Mouse (Mus musculus) lung, embryonic 16.5 days (tissue): ENCODE data around the gene Ptger3. TPM values are rescaled to one million over a fixed set of nuclear protein-coding genes. Genes with fewer than 3 reads are reported as not detected.

ENCODE experiments used
- ATAC-seq: fragments of 200-750 bp; cut with Nextera tagmentation; 2 replicates; pipeline ENCODE4 v1.8.0; 2017; ENCODE audit warnings: low read depth, mild to moderate bottlenecking, moderate library complexity
- H3K27ac ChIP-seq: fragments of 300-500 bp; sonication (generic); 2 replicates; pipeline ENCODE4 v1.5.1; 2014; ENCODE audit warnings: mild to moderate bottlenecking, control low read depth, low read length
- H3K27me3 ChIP-seq: fragments of 300-500 bp; sonication (generic); 2 replicates; pipeline ENCODE4 v1.6.1; 2014; ENCODE audit warnings: low read depth, low read length, mixed read lengths; ENCODE audit not compliant: control insufficient read depth, insufficient read depth
- H3K36me3 ChIP-seq: fragments of 300-500 bp; sonication (generic); 2 replicates; pipeline ENCODE4 v1.6.1; 2014; ENCODE audit warnings: low read length; ENCODE audit not compliant: control insufficient read depth, insufficient read depth
- H3K4me1 ChIP-seq: fragments of 300-500 bp; sonication (generic); replicated peaks from 2 replicates; pipeline ENCODE4 v1.6.1; 2014; ENCODE audit warnings: low read length, mixed read lengths; ENCODE audit not compliant: control insufficient read depth, insufficient read depth
- H3K4me2 ChIP-seq: fragments of 300-500 bp; sonication (generic); 2 replicates; pipeline ENCODE4 v1.6.1; 2014; ENCODE audit warnings: low read depth, low read length, control low read depth
- H3K4me3 ChIP-seq: fragments of 300-500 bp; sonication (generic); 2 replicates; pipeline ENCODE4 v1.5.1; 2014; ENCODE audit warnings: mild to moderate bottlenecking, low read length, control low read depth
- H3K9ac ChIP-seq: fragments of 300-500 bp; sonication (generic); 2 replicates; pipeline ENCODE4 v1.6.1; 2014; ENCODE audit warnings: low read length, control low read depth
- H3K9me3 ChIP-seq: fragments of 300-500 bp; sonication (generic); 2 replicates; pipeline ENCODE4 v1.6.1; 2016; ENCODE audit warnings: low read length; ENCODE audit not compliant: control insufficient read depth
- whole genome bisulfite sequencing: fragments of 180-500 bp; shearing (Covaris S2); extraction: QIAGEN DNeasy Blood & Tissue Kit; methylation state at CpG from one replicate; pipeline ENCODE4 v1.1.7; 2014; 5-methylcytosine and 5-hydroxymethylcytosine counted together
- polyA plus RNA-seq: library from polyadenylated mRNA; unstranded; fragments of >200 nt; fragmentation: Nextera tagmentation; extraction: Ambion mirVana; gene quantifications from 2 replicates; pipeline ENCODE4 v1.2.1, GENCODE M21; 2015

Gene Ptger3
- polyA plus RNA-seq, 1 experiment from 2014 or later, result 13.9 TPM

DNA sequence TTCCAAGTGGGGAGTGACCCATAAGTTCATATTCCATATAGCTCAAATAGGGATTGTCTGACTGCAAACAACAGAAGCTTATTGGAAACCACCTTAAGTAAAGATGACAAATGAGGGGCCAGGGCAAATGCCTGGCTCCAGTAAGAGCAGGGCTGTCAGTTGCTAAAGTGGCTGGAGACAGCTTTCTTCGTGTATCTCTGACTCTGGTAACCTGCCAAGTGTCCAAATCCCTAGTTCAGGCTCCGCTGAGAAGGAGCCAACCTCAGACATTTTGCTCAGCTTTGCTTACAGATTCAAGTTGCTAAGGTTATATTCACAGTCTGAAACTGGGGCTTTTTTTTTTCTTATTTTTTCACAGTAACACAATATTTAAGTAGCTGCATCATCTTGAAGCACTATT lies 12.7 kb downstream of the Ptger3 start:
- Histone ChIP-seq H3K4me2 (no peak overlapping the region), H3K27me3 (no peaks in the 10 kb centered on the region), H3K36me3 (no peaks in the 10 kb centered on the region), H3K4me3 (no peak overlapping the region), H3K9ac (no peak overlapping the region), H3K4me1 (peaks cover 7% of the 10 kb centered on the region), H3K27ac (no peak overlapping the region), H3K9me3 (no peaks in the 10 kb centered on the region)
- ATAC-seq, result peak; percentile 77
- WGBS, result 28% methylated on average over 2 of the region's 2 CpGs

DNA sequence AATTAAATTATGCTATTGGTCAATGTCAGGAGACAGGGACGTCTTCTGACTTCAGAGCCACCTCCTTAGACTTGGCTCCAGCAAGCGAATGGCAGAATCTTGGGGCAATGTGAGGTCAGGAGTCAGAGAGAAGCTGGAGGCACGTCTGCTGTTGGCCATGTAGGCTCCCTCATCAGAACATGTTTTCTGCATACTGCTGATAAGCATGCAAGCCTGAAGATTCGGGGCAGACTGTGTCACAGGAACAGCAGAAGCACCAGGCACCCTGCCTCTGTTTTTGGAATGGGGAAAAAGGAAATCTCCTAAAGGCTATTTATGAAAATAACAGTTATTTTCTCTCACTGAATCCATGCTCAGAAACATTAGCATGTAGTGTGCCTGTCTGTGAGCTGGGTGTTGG lies 13.6 kb downstream of the Ptger3 start:
- H3K27me3 ChIP-seq, result no peaks in the 10 kb centered on the region
- no peak overlapping the region for H3K9ac ChIP-seq
- no peak overlapping the region for H3K4me2 ChIP-seq
- H3K4me3 ChIP-seq, result no peak overlapping the region
- no peak overlapping the region for H3K27ac ChIP-seq
- H3K9me3 ChIP-seq, result no peaks in the 10 kb centered on the region
- H3K4me1 ChIP-seq, result peaks cover 7% of the 10 kb centered on the region
- no peaks in the 10 kb centered on the region for H3K36me3 ChIP-seq
- WGBS, result 43% methylated on average over 4 of the region's 4 CpGs
- ATAC-seq, result peak; percentile 23

DNA sequence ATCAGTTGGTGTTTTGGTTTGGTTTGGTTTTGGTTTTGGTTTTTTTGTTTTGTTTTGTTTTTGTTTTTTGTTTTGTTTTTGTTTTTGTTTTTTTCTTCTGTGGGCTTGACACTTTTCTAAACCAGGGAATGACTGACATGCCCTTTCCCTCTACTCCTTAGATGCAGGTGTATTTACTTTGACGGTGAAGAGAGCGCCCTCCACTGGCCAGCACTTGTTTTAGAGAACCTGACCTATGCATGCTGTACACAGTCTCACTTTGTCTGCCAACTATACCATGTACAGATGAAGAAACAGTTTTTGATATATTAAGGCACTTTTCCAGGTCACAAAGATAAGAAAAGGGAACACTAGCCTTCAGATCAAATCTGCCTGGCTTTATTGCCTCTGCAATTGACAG lies 15.1 kb downstream of the Ptger3 start:
- Histone ChIP-seq H3K4me2 (no peak overlapping the region), H3K4me3 (no peak overlapping the region), H3K27me3 (no peaks in the 10 kb centered on the region), H3K4me1 (peaks cover 7% of the 10 kb centered on the region), H3K27ac (no peak overlapping the region), H3K36me3 (no peaks in the 10 kb centered on the region), H3K9me3 (no peaks in the 10 kb centered on the region), H3K9ac (no peak overlapping the region)
- 29% methylated on average over 2 of the region's 2 CpGs for WGBS
- no peak for ATAC-seq

DNA sequence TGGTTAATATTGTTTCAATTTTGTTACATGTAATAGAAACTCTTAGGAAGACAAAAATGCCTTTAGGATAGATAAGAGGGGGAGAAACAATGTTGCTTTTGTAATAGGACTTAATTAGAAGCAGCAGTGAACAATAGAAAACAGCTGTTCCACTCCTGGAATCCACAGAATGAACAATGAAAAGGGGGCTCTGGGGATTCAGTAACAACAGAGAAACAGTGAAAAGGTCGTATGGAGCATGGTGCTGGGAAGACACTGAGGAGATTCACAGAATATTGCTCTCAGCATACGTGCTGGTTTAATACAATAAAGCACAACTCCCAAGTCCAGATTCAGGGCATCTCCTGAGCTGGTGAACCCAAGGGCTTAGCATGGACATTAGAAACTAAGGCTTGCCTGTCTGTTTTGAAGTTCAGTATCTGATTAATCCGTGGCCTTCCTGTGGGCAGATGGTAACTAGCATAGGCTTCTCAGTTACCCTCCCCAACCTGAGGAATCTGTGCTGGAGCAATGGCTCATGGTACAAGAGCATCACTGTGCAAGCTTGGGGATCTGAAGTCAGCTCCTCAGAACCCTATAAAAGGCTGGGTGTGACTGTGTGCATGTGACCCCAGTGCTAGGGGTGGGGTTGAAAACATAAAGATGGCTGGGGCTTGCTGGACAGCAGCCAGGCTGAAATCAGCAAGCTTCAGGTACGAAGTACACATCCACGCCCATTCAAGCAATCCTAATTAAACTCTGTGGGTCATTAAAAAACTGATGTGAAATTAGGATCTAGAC lies 16.1 kb downstream of the Ptger3 start:
- Histone ChIP-seq H3K4me3 (no peak overlapping the region), H3K36me3 (no peaks in the 10 kb centered on the region), H3K27ac (0 out of 2 replicates have a peak overlapping the region, but pooled peaks have one; percentile 9), H3K4me2 (no peak overlapping the region), H3K9me3 (no peaks in the 10 kb centered on the region), H3K27me3 (no peaks in the 10 kb centered on the region), H3K9ac (no peak overlapping the region), H3K4me1 (peaks cover 7% of the 10 kb centered on the region)
- 54% methylated on average over 5 of the region's 5 CpGs for WGBS
- ATAC-seq, result 0 out of 2 replicates have a peak, but pooled peaks have one; percentile 15

DNA sequence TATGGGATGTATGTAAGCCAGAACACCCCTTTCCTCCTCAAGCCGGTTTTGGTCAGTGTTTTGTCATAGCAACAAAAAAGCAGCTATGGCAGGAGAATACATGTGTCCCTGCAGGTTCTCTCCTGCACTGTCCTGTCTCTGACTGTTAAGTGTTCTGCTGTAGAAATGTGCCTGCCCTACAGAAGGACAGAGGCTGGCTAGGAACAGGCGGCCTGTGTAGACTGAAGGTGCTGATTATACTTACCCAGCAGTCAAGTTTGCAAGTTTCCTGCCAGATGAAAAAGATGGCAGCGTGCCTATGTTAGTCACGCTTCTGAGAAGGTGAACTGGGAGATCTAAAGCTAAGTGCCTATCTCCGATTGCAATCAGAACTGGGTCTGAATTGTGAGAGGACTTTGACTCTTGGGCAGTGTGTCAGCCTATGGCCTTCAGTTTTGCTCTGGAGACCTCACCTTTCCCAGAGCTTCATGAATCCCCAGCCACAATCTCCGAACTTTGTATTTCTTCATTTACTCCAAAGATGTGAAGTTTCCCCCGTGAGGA lies 31.2 kb downstream of the Ptger3 start:
- Histone ChIP-seq H3K27me3 (no peaks in the 10 kb centered on the region), H3K36me3 (no peaks in the 10 kb centered on the region), H3K9ac (no peak overlapping the region), H3K4me1 (no peaks in the 10 kb centered on the region), H3K9me3 (no peaks in the 10 kb centered on the region), H3K27ac (no peak overlapping the region), H3K4me2 (no peak overlapping the region), H3K4me3 (no peak overlapping the region)
- 61% methylated on average over 7 of the region's 7 CpGs for WGBS
- no peak for ATAC-seq

DNA sequence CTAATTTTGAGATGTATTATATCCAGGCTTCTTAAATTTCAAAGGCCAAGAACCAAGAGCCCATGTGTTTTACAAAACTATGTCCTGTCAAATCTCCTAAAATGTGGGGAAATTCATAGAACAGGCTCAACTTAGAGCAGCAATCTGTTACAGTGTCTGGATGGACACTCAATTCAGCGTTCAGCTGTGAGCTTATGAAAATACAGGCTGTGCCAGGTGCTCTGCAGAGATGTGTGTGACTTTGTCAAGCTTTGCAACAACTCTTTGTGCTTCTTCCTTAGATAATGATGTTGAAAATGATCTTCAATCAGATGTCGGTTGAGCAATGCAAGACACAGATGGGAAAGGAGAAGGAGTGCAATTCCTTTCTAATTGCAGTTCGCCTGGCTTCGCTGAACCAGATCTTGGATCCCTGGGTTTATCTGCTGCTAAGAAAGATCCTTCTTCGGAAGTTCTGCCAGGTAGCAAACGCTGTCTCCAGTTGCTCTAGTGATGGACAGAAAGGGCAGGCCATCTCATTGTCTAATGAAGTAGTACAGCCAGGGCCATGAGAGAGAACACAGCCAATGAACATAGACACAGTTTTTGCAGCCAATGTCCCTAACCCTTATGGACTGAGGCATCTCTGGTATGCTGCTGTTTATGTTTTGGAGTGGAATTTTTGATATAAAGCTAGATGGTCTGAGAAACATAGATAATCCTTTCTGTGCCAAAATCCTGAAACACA lies 38.2 kb downstream of the Ptger3 start:
- H3K9me3 ChIP-seq, result no peaks in the 10 kb centered on the region
- WGBS, result 62% methylated on average over 6 of the region's 6 CpGs
- H3K36me3 ChIP-seq, result no peaks in the 10 kb centered on the region
- no peak overlapping the region for H3K4me3 ChIP-seq
- H3K27me3 ChIP-seq, result no peaks in the 10 kb centered on the region
- peak overlapping the region; percentile 63 for H3K27ac ChIP-seq
- H3K4me1 ChIP-seq, result peaks cover 10% of the 10 kb centered on the region
- ATAC-seq, result peak; percentile 96
- H3K4me2 ChIP-seq, result no peak overlapping the region
- no peak overlapping the region for H3K9ac ChIP-seq

DNA sequence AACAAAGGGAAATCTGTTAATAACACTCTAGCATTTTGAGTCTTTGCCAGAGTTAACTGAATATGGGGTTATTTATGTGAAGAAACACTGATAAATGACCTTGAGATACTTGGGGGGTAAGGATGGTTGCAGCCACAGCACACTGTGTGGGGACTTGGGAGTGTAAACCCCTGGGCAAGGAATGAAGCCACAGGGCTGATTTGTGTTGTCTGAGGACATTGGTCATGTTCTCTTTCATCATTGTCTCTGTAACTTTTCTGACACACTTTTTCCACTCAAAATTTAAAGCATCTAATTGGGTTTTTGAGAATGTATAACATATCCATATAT lies 38.7 kb downstream of the Ptger3 start:
- no peak overlapping the region for H3K9ac ChIP-seq
- H3K4me3 ChIP-seq, result no peak overlapping the region
- H3K4me1 ChIP-seq, result peaks cover 10% of the 10 kb centered on the region
- ATAC-seq, result peak; percentile 88
- H3K27ac ChIP-seq, result peak overlapping the region; percentile 41; the same call in 1 of the 2 replicates
- no peaks in the 10 kb centered on the region for H3K27me3 ChIP-seq
- H3K9me3 ChIP-seq, result no peaks in the 10 kb centered on the region
- no peaks in the 10 kb centered on the region for H3K36me3 ChIP-seq
- no peak overlapping the region for H3K4me2 ChIP-seq

DNA sequence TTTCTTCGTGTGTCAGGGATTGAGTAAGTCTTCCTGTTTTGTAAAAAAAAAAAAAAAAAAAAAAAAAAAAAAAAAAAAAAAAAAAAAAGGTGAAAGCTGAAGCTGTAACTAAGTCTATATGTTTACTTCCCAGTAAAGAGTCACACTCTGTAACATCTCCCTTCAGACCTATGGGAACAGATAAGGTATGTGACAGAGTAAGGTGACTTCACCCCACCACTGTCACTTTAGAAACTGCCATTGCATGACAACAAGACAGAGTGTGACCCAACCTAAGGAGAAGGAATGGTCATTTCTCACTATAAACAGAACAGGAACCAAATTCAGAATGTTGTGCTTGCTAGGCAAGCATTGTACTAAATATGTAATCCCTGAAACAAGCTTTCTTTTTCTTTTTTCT lies 46.9 kb downstream of the Ptger3 start:
- no peak overlapping the region for H3K9ac ChIP-seq
- no peaks in the 10 kb centered on the region for H3K27me3 ChIP-seq
- H3K4me2 ChIP-seq, result no peak overlapping the region
- no peak overlapping the region for H3K4me3 ChIP-seq
- no peaks in the 10 kb centered on the region for H3K4me1 ChIP-seq
- no peaks in the 10 kb centered on the region for H3K9me3 ChIP-seq
- ATAC-seq, result no peak
- H3K27ac ChIP-seq, result no peak overlapping the region
- 31% methylated on average over 1 of the region's 1 CpGs for WGBS
- H3K36me3 ChIP-seq, result no peaks in the 10 kb centered on the region

DNA sequence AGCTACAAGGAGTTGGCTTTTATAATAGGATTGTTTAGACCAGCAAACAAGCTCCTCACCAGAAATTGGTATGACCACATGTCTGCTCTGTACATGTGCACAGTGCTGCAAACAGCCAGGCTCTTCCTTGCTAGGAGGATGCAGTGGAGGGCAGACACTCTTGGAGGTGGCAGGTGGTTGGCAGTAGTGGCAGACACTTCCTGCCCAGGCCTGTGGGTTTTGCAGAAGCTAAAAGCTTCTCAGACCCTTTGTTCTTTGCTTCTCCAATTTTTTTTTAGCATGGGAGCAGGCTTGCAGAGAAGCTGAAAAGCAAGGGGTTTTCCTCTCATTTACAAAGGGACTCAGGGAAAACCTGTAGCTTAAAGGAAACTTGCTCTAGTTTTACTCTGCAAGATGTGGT lies 50.3 kb downstream of the Ptger3 start:
- Histone ChIP-seq H3K27ac (no peak overlapping the region), H3K36me3 (no peaks in the 10 kb centered on the region), H3K9ac (no peak overlapping the region), H3K4me1 (no peaks in the 10 kb centered on the region), H3K27me3 (no peaks in the 10 kb centered on the region), H3K4me3 (no peak overlapping the region), H3K4me2 (no peak overlapping the region), H3K9me3 (no peaks in the 10 kb centered on the region)
- no peak for ATAC-seq
